Mouse (Mus musculus): ENCODE results near the gene Phf1. TPM values are rescaled to one million over a fixed set of nuclear protein-coding genes. Genes with fewer than 3 reads are reported as not detected.
A peak's percentile ranks its signal among the peaks of the same experiment; 100 is the strongest.
"Not testable (repeated sequence)": the region's sequence is repeated elsewhere in the genome, so short reads cannot be mapped to it uniquely, and the experiment has no call there.

Gene Phf1
- polyA plus RNA-seq, 1 experiment from 2014 or later, result 30.5 TPM

GRCm38 (mm10) chr17:26907506-26907905 is 25.3 kb upstream of the Phf1 start:
- not testable (repeated sequence) for ATAC-seq (ENCODE audit: low FRiP score); H3K27ac ChIP-seq (replicated peaks); H3K4me3 ChIP-seq (replicated peaks); H3K27me3 ChIP-seq (replicated peaks); H3K36me3 ChIP-seq; H3K9me3 ChIP-seq (replicated peaks); H3K4me2 ChIP-seq; H3K9ac ChIP-seq (replicated peaks); H3K4me1 ChIP-seq
- WGBS, result 82% methylated on average over 15 of the region's 15 CpGs

GRCm38 (mm10) chr17:26915248-26915647 is 17.6 kb upstream of the Phf1 start:
- H3K27me3 ChIP-seq (replicated peaks), result no peaks in the 10 kb centered on the region
- no peak overlapping the region for H3K4me2 ChIP-seq
- no peak for ATAC-seq (ENCODE audit: low FRiP score)
- no peak overlapping the region for H3K27ac ChIP-seq (replicated peaks)
- no peaks in the 10 kb centered on the region for H3K36me3 ChIP-seq
- H3K9me3 ChIP-seq (replicated peaks), result no peaks in the 10 kb centered on the region
- WGBS, result 37% methylated on average over 1 of the region's 1 CpGs
- H3K4me1 ChIP-seq, result peaks cover 9% of the 10 kb centered on the region
- H3K4me3 ChIP-seq (replicated peaks), result no peak overlapping the region
- no peak overlapping the region for H3K9ac ChIP-seq (replicated peaks)

GRCm38 (mm10) chr17:26916711-26917482 is 16.0 kb upstream of the Phf1 start, which contains the start of gene Kifc5b:
Kifc5b (plus strand) TSS chr17:26917091.
- H3K4me3 ChIP-seq (replicated peaks), result peak within 1 kb of the TSS; percentile 60
- peak within 1 kb of the TSS; percentile 84 for H3K4me2 ChIP-seq
- H3K4me1 ChIP-seq, result peaks cover 9% of the 10 kb centered on the region
- H3K9me3 ChIP-seq (replicated peaks), result no peaks in the 10 kb centered on the region
- ATAC-seq (ENCODE audit: low FRiP score), result peak; percentile 98
- peak within 1 kb of the TSS; percentile 33 for H3K9ac ChIP-seq (replicated peaks)
- H3K36me3 ChIP-seq, result no peaks in the 10 kb centered on the region
- H3K27ac ChIP-seq (replicated peaks), result peak within 1 kb of the TSS; percentile 34; the same call in 1 of the 2 replicates
- no peaks in the 10 kb centered on the region for H3K27me3 ChIP-seq (replicated peaks)
- under 1% methylated on average over 64 of the region's 72 CpGs for WGBS

- ATAC-seq (ENCODE audit: low FRiP score); H3K36me3 ChIP-seq; H3K27me3 ChIP-seq (replicated peaks); H3K4me1 ChIP-seq; H3K27ac ChIP-seq (replicated peaks); H3K9me3 ChIP-seq (replicated peaks): not testable (repeated sequence)
- WGBS, result 2% methylated on average over 12 of the region's 12 CpGs
- peak overlapping the region; percentile 84 for H3K4me2 ChIP-seq
- H3K9ac ChIP-seq (replicated peaks), result peak overlapping the region; percentile 33
- peak overlapping the region; percentile 60 for H3K4me3 ChIP-seq (replicated peaks)
These were observed 15.3 kb upstream of the Phf1 start for GRCm38 (mm10) chr17:26917560-26917959.

GRCm38 (mm10) chr17:26918343-26918742 is 14.5 kb upstream of the Phf1 start:
- WGBS, result 82% methylated on average over 2 of the region's 2 CpGs
- H3K9me3 ChIP-seq (replicated peaks), result no peaks in the 10 kb centered on the region
- no peaks in the 10 kb centered on the region for H3K27me3 ChIP-seq (replicated peaks)
- no peak for ATAC-seq (ENCODE audit: low FRiP score)
- H3K27ac ChIP-seq (replicated peaks), result no peak overlapping the region
- peak overlapping the region; percentile 23; the same call in 1 of the 2 replicates for H3K4me2 ChIP-seq
- H3K9ac ChIP-seq (replicated peaks), result no peak overlapping the region
- H3K4me1 ChIP-seq, result peaks cover 9% of the 10 kb centered on the region
- H3K36me3 ChIP-seq, result no peaks in the 10 kb centered on the region
- H3K4me3 ChIP-seq (replicated peaks), result no peak overlapping the region

- H3K9me3 ChIP-seq (replicated peaks); H3K36me3 ChIP-seq; H3K27me3 ChIP-seq (replicated peaks); ATAC-seq (ENCODE audit: low FRiP score); H3K4me2 ChIP-seq; H3K9ac ChIP-seq (replicated peaks); H3K4me1 ChIP-seq; H3K4me3 ChIP-seq (replicated peaks); H3K27ac ChIP-seq (replicated peaks): not testable (repeated sequence)
- 92% methylated on average over 2 of the region's 2 CpGs for WGBS
These were observed 13.3 kb upstream of the Phf1 start for GRCm38 (mm10) chr17:26919516-26919915.

GRCm38 (mm10) chr17:26922368-26922767 is 10.5 kb upstream of the Phf1 start:
- not testable (repeated sequence) for H3K36me3 ChIP-seq; H3K9ac ChIP-seq (replicated peaks); ATAC-seq (ENCODE audit: low FRiP score); H3K4me3 ChIP-seq (replicated peaks); H3K4me2 ChIP-seq; H3K27me3 ChIP-seq (replicated peaks); H3K4me1 ChIP-seq; H3K27ac ChIP-seq (replicated peaks); H3K9me3 ChIP-seq (replicated peaks)
- WGBS, result 96% methylated on average over 5 of the region's 6 CpGs

- H3K4me3 ChIP-seq (replicated peaks); H3K4me2 ChIP-seq; H3K27me3 ChIP-seq (replicated peaks); H3K36me3 ChIP-seq; H3K9ac ChIP-seq (replicated peaks); H3K4me1 ChIP-seq; H3K9me3 ChIP-seq (replicated peaks); ATAC-seq (ENCODE audit: low FRiP score); H3K27ac ChIP-seq (replicated peaks): not testable (repeated sequence)
- 97% methylated on average over 9 of the region's 9 CpGs for WGBS
These were observed 7.4 kb upstream of the Phf1 start for GRCm38 (mm10) chr17:26925414-26925813.

- H3K4me2 ChIP-seq; H3K9ac ChIP-seq (replicated peaks); H3K4me3 ChIP-seq (replicated peaks); H3K9me3 ChIP-seq (replicated peaks); H3K27me3 ChIP-seq (replicated peaks); ATAC-seq (ENCODE audit: low FRiP score): not testable (repeated sequence)
- Histone ChIP-seq H3K27ac (replicated peaks) (peak overlapping the region; percentile 92; the same call in 1 of the 2 replicates), H3K36me3 (peaks cover 21% of the 10 kb centered on the region), H3K4me1 (peaks cover 29% of the 10 kb centered on the region)
- 66% methylated on average over 7 of the region's 7 CpGs for WGBS
These were observed 1.1 kb upstream of the Phf1 start for GRCm38 (mm10) chr17:26931795-26932194.

- peak overlapping the region; percentile 69 for H3K4me2 ChIP-seq
- peak overlapping the region; percentile 84 for H3K9ac ChIP-seq (replicated peaks)
- H3K9me3 ChIP-seq (replicated peaks), result no peaks in the 10 kb centered on the region
- H3K27ac ChIP-seq (replicated peaks), result peak overlapping the region; percentile 92
- peak; percentile 34 for ATAC-seq (ENCODE audit: low FRiP score)
- H3K36me3 ChIP-seq, result peaks cover 25% of the 10 kb centered on the region
- peak overlapping the region; percentile 60 for H3K4me3 ChIP-seq (replicated peaks)
- 10% methylated on average over 13 of the region's 13 CpGs for whole genome bisulfite sequencing
- H3K27me3 ChIP-seq (replicated peaks), result no peaks in the 10 kb centered on the region
- H3K4me1 ChIP-seq, result peaks cover 42% of the 10 kb centered on the region
These were observed 567 bp downstream of the Phf1 start for GRCm38 (mm10) chr17:26933419-26933818.

GRCm38 (mm10) chr17:26933885-26934827 is 1.3 kb downstream of the Phf1 start:
- no peak for ATAC-seq (ENCODE audit: low FRiP score)
- Histone ChIP-seq H3K9ac (replicated peaks) (peak overlapping the region; percentile 84), H3K4me1 (peaks cover 49% of the 10 kb centered on the region), H3K27me3 (replicated peaks) (no peaks in the 10 kb centered on the region), H3K4me2 (peak overlapping the region; percentile 69), H3K4me3 (replicated peaks) (peak overlapping the region; percentile 60), H3K9me3 (replicated peaks) (no peaks in the 10 kb centered on the region), H3K36me3 (peaks cover 23% of the 10 kb centered on the region), H3K27ac (replicated peaks) (no peak overlapping the region)
- WGBS, result 82% methylated on average over 16 of the region's 16 CpGs
